Mouse (Mus musculus) testis, postnatal 10 days (tissue): Measurements from ENCODE around the gene Stab2.

Experiments used
- DNase-seq: peaks from one replicate; pipeline ENCODE4 v3.0.0; 2021; ENCODE audit warnings: low spot score

Gene Stab2

GRCm38 (mm10) chr10:86890166-86890930, 117.5 kb downstream of the Stab2 start:
- DNase-seq = peak; percentile 58

GRCm38 (mm10) chr10:86889440-86889839, 118.4 kb downstream of the Stab2 start:
- no peak for DNase-seq

- no peak for DNase-seq
Measured at GRCm38 (mm10) chr10:86886434-86886833, 121.4 kb downstream of the Stab2 start.

GRCm38 (mm10) chr10:86881448-86881847, 126.4 kb downstream of the Stab2 start:
- no peak for DNase-seq

- no peak for DNase-seq
Measured at GRCm38 (mm10) chr10:86880071-86880806, 127.6 kb downstream of the Stab2 start.

GRCm38 (mm10) chr10:86878721-86879120, 129.1 kb downstream of the Stab2 start:
- DNase-seq = no peak

- DNase-seq = no peak
Measured at GRCm38 (mm10) chr10:86872591-86872990, 135.2 kb downstream of the Stab2 start.

- DNase-seq = no peak
Measured at GRCm38 (mm10) chr10:86872121-86872520, 135.7 kb downstream of the Stab2 start.

GRCm38 (mm10) chr10:86863429-86863828, 144.4 kb downstream of the Stab2 start:
- no peak for DNase-seq

- DNase-seq = no peak
Measured at GRCm38 (mm10) chr10:86862496-86862895, 145.3 kb downstream of the Stab2 start.

GRCm38 (mm10) chr10:86860396-86860795, 147.4 kb downstream of the Stab2 start:
- DNase-seq = no peak

- DNase-seq = no peak
Measured at GRCm38 (mm10) chr10:86853433-86853832, 154.4 kb downstream of the Stab2 start.

- no peak for DNase-seq
Measured at GRCm38 (mm10) chr10:86852160-86852559, 155.7 kb downstream of the Stab2 start.

- no peak for DNase-seq
Measured at GRCm38 (mm10) chr10:86849508-86849907, 158.3 kb downstream of the Stab2 start.

- no peak for DNase-seq
Measured at GRCm38 (mm10) chr10:86849087-86849486, 158.7 kb downstream of the Stab2 start.

- no peak for DNase-seq
Measured at GRCm38 (mm10) chr10:86846926-86847467, 160.8 kb downstream of the Stab2 start.

GRCm38 (mm10) chr10:86842659-86843058, 165.2 kb downstream of the Stab2 start:
- no peak for DNase-seq

GRCm38 (mm10) chr10:86838827-86839226, 169.0 kb downstream of the Stab2 start:
- no peak for DNase-seq

- DNase-seq = no peak
Measured at GRCm38 (mm10) chr10:86836784-86837183, 171.0 kb downstream of the Stab2 start.

- no peak for DNase-seq
Measured at GRCm38 (mm10) chr10:86829515-86829914, 178.3 kb downstream of the Stab2 start.

GRCm38 (mm10) chr10:86828221-86829135, 179.3 kb downstream of the Stab2 start:
- no peak for DNase-seq

GRCm38 (mm10) chr10:86826929-86827328, 180.9 kb downstream of the Stab2 start:
- DNase-seq = no peak
